ENCODE assay signal across 8 mouse cellular contexts in the genomic region with DNA sequence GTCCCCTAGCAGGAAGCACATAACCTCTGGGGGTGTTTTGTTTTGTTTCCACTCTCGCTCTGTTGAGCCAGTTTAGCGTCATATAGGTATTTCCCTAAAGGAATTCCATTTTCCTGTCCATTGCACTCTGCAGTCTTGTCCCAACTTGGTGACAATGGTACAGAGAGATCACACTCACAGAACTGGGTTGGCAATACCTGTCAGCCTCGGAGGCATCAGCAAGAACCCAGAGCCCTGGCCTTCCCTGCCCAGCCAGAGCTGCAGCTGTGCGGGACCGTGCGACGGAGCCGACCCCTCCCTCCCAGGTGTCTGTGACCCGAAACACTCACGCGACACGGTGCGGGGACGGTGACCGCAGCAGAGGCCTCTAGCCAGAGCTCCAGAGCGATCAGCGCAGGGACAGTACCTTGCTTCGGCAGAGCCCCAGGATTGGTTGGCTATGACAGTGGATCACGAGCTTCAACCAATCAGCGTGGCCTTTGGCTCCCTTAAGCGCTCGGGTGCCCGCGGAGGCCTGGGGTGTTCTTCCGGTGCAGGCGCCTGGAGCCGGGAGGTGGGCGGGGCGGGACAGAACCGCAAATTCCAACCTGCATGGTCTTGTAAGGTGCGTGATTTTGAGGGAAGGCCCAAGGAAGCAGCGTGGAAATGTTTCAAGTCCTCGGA. TPM values are rescaled to one million over a fixed set of nuclear protein-coding genes. Genes with fewer than 3 reads are reported as not detected.
A peak's percentile ranks its signal among the peaks of the same experiment; 100 is the strongest.
DNase-seq lines count a peak whose midpoint lies in the region; ATAC-seq lines count a peak whose summit lies in the region.

No protein-coding gene starts in this region.

- H3K27me3 ChIP-seq in heart, embryonic 15.5 days: no peaks in the 10 kb centered on the region
- no peaks in the 10 kb centered on the region for H3K27me3 ChIP-seq in liver, embryonic 15.5 days
- H3K27me3 ChIP-seq in neural tube, embryonic 12.5 days (replicated peaks): no peaks in the 10 kb centered on the region; the same call in 1 of the 2 replicates

- no peaks in the 10 kb centered on the region; the same call in 1 of the 2 replicates for H3K36me3 ChIP-seq in heart, embryonic 15.5 days
- H3K36me3 ChIP-seq in liver, embryonic 15.5 days (replicated peaks): peaks cover 2% of the 10 kb centered on the region; the same call in 1 of the 2 replicates
- H3K36me3 ChIP-seq in neural tube, embryonic 12.5 days: 0 out of 2 replicates have a peak, but pooled peaks cover 6% of the 10 kb centered on the region

- 2% methylated on average over 33 of the region's 33 CpGs for WGBS in heart, embryonic 15.5 days
- WGBS in liver, embryonic 15.5 days (ENCODE audit: insufficient replicate concordance): 3% methylated on average over 33 of the region's 33 CpGs
- 3% methylated on average over 33 of the region's 33 CpGs for WGBS in neural tube, embryonic 12.5 days

- H3K4me1 ChIP-seq in heart, embryonic 15.5 days (replicated peaks): peaks cover 20% of the 10 kb centered on the region
- H3K4me1 ChIP-seq in liver, embryonic 15.5 days (replicated peaks): peaks cover 34% of the 10 kb centered on the region
- H3K4me1 ChIP-seq in neural tube, embryonic 12.5 days: peaks cover 7% of the 10 kb centered on the region

- H3K4me3 ChIP-seq in heart, embryonic 15.5 days: peak overlapping the region; percentile 87
- peak overlapping the region; percentile 64 for H3K4me3 ChIP-seq in liver, embryonic 15.5 days (replicated peaks)
- peak overlapping the region; percentile 67 for H3K4me3 ChIP-seq in neural tube, embryonic 12.5 days

- peak; percentile 90 for DNase-seq in c-Kit-negative CD71-positive TER-119-positive erythroid progenitor cells, embryonic 14.5 days (ENCODE audit: low read depth, low spot score)
- peak; percentile 80 for DNase-seq in fibroblast of lung, adult 2 months (ENCODE audit: low read depth)
- DNase-seq in kidney, postnatal 36 days: peak; percentile 94 to 96
- peak; percentile 97 for DNase-seq in telencephalon, adult 2 months (ENCODE audit: low read depth, low spot score)

- peak overlapping the region; percentile 84 for H3K9ac ChIP-seq in heart, embryonic 15.5 days
- peak overlapping the region; percentile 71 for H3K9ac ChIP-seq in liver, embryonic 15.5 days
- peak overlapping the region; percentile 73 for H3K9ac ChIP-seq in neural tube, embryonic 12.5 days

- peak overlapping the region; percentile 89 for H3K4me2 ChIP-seq in heart, embryonic 15.5 days
- peak overlapping the region; percentile 88 for H3K4me2 ChIP-seq in liver, embryonic 15.5 days
- peak overlapping the region; percentile 78 for H3K4me2 ChIP-seq in neural tube, embryonic 12.5 days (replicated peaks)

- ATAC-seq in CD4-positive, CD25-positive, alpha-beta regulatory T cell, adult 4 months: peak; percentile 96
- peak; percentile 99 for ATAC-seq in heart, embryonic 15.5 days (replicated peaks; ENCODE audit: insufficient number of reproducible peaks, insufficient read depth, low FRiP score, low read depth)
- peak; percentile 99 for ATAC-seq in liver, embryonic 15.5 days (ENCODE audit: insufficient read depth)
- peak; percentile 100 for ATAC-seq in neural tube, embryonic 12.5 days (ENCODE audit: low FRiP score, low read depth)

- peak overlapping the region; percentile 52; the same call in 1 of the 2 replicates for H3K27ac ChIP-seq in heart, embryonic 15.5 days
- no peak overlapping the region for H3K27ac ChIP-seq in liver, embryonic 15.5 days (replicated peaks)
- H3K27ac ChIP-seq in neural tube, embryonic 12.5 days: no peak overlapping the region

- H3K9me3 ChIP-seq in heart, embryonic 15.5 days (replicated peaks): no peaks in the 10 kb centered on the region
- H3K9me3 ChIP-seq in liver, embryonic 15.5 days (replicated peaks): no peaks in the 10 kb centered on the region
- H3K9me3 ChIP-seq in neural tube, embryonic 12.5 days: no peaks in the 10 kb centered on the region

RNA-seq across cellular contexts. Expression of a gene that starts 5.6 kb away (rescaled TPM):
- 100 to 1,000 TPM; 221 to 250 TPM for polyA plus RNA-seq in CD4-positive, CD25-positive, alpha-beta regulatory T cell, adult 4 months (2017; shearing (Covaris generic))
- polyA plus RNA-seq in heart, embryonic 15.5 days (2015; fragmentation: Nextera tagmentation; extraction: Ambion mirVana): 49.2 and 68.9 TPM in 2 replicates
- polyA plus RNA-seq in liver, embryonic 15.5 days (2015; fragmentation: Nextera tagmentation; extraction: Ambion mirVana): 28.9 and 29.8 TPM in 2 replicates
- 75.5 and 79.7 TPM in 2 replicates for polyA plus RNA-seq in neural tube, embryonic 12.5 days (2016; fragmentation: Nextera tagmentation; extraction: Ambion mirVana)

RNA-seq across cellular contexts. Expression of a gene that starts 5.7 kb away (rescaled TPM):
- 10 to 100 TPM; 42.4 to 62.2 TPM for polyA plus RNA-seq in CD4-positive, CD25-positive, alpha-beta regulatory T cell, adult 4 months (2017; shearing (Covaris generic))
- polyA plus RNA-seq in heart, embryonic 15.5 days (2015; fragmentation: Nextera tagmentation; extraction: Ambion mirVana): 0.48 and 3.0 TPM in 2 replicates
- polyA plus RNA-seq in liver, embryonic 15.5 days (2015; fragmentation: Nextera tagmentation; extraction: Ambion mirVana): 0.76 and 1.1 TPM in 2 replicates
- polyA plus RNA-seq in neural tube, embryonic 12.5 days (2016; fragmentation: Nextera tagmentation; extraction: Ambion mirVana): 0.28 and 0.43 TPM in 2 replicates

RNA-seq across cellular contexts. Expression of a gene that starts 27.1 kb away (rescaled TPM):
- polyA plus RNA-seq in CD4-positive, CD25-positive, alpha-beta regulatory T cell, adult 4 months (2017; shearing (Covaris generic)): not detected
- polyA plus RNA-seq in heart, embryonic 15.5 days (2015; fragmentation: Nextera tagmentation; extraction: Ambion mirVana): 0.18 TPM in 1 of 2 replicates, not detected in the other
- not detected in 2 replicates for polyA plus RNA-seq in liver, embryonic 15.5 days (2015; fragmentation: Nextera tagmentation; extraction: Ambion mirVana)
- 1.3 and 1.6 TPM in 2 replicates for polyA plus RNA-seq in neural tube, embryonic 12.5 days (2016; fragmentation: Nextera tagmentation; extraction: Ambion mirVana)

RNA-seq across cellular contexts. Expression of a gene that starts 36.4 kb away (rescaled TPM):
- polyA plus RNA-seq in CD4-positive, CD25-positive, alpha-beta regulatory T cell, adult 4 months (2017; shearing (Covaris generic)): 10 to 100 TPM; 28.3 to 32.5 TPM
- polyA plus RNA-seq in heart, embryonic 15.5 days (2015; fragmentation: Nextera tagmentation; extraction: Ambion mirVana): 3.6 and 4.0 TPM in 2 replicates
- polyA plus RNA-seq in liver, embryonic 15.5 days (2015; fragmentation: Nextera tagmentation; extraction: Ambion mirVana): 0.46 and 0.76 TPM in 2 replicates
- 4.4 and 4.5 TPM in 2 replicates for polyA plus RNA-seq in neural tube, embryonic 12.5 days (2016; fragmentation: Nextera tagmentation; extraction: Ambion mirVana)

RNA-seq across cellular contexts. Expression of a gene that starts 49.1 kb away (rescaled TPM):
- 10 to 100 TPM; 17.0 to 22.2 TPM for polyA plus RNA-seq in CD4-positive, CD25-positive, alpha-beta regulatory T cell, adult 4 months (2017; shearing (Covaris generic))
- 0.22 TPM in 1 of 2 replicates, not detected in the other for polyA plus RNA-seq in heart, embryonic 15.5 days (2015; fragmentation: Nextera tagmentation; extraction: Ambion mirVana)
- polyA plus RNA-seq in liver, embryonic 15.5 days (2015; fragmentation: Nextera tagmentation; extraction: Ambion mirVana): not detected in 2 replicates
- not detected in 2 replicates for polyA plus RNA-seq in neural tube, embryonic 12.5 days (2016; fragmentation: Nextera tagmentation; extraction: Ambion mirVana)

Comparison
In these comparisons a context has a peak if more than half of its experiments do, and no peak if none do; other contexts are left out.
1. RNA of a gene that starts 5.7 kb away (polyA plus RNA-seq): 42.4 to 62.2 TPM in CD4-positive, CD25-positive, alpha-beta regulatory T cell, adult 4 months; 0.76 to 1.1 TPM in liver, embryonic 15.5 days, 0.48 to 3.0 TPM in heart, embryonic 15.5 days and 0.28 to 0.43 TPM in neural tube, embryonic 12.5 days; every median in the first group is over 10 times any median in the second.
2. Peak in every context shown above with its lines, with median percentiles within 50 percentile points of each other: ATAC-seq, DNase-seq, H3K4me2 ChIP-seq, H3K4me3 ChIP-seq and H3K9ac ChIP-seq.